Mouse (Mus musculus) liver, embryonic 13.5 days (tissue): ENCODE data around the gene Mrpl47. TPM values are rescaled to one million over a fixed set of nuclear protein-coding genes. Genes with fewer than 3 reads are reported as not detected.
"Not testable (repeated sequence)": the region's sequence is repeated elsewhere in the genome, so short reads cannot be mapped to it uniquely, and the experiment has no call there.

Source experiments
- ATAC-seq: fragments of 200-750 bp; cut with Nextera tagmentation; 2 replicates; pipeline ENCODE4 v1.8.0; 2017; ENCODE audit warnings: low read depth, mild to moderate bottlenecking, moderate number of reproducible peaks, moderate library complexity
- DNase-seq: peaks from one replicate; pipeline ENCODE4 v3.0.0; 2022
- H3K27ac ChIP-seq: fragments of 300-500 bp; sonication (generic); 2 replicates; pipeline ENCODE4 v1.5.1; 2015; ENCODE audit warnings: moderate library complexity, mild to moderate bottlenecking, inconsistent platforms
- H3K27me3 ChIP-seq: fragments of 300-500 bp; sonication (generic); 2 replicates; pipeline ENCODE4 v1.6.1; 2015; ENCODE audit warnings: mild to moderate bottlenecking, inconsistent platforms
- H3K36me3 ChIP-seq: fragments of 300-500 bp; sonication (generic); 2 replicates; pipeline ENCODE4 v1.6.1; 2015; ENCODE audit warnings: mild to moderate bottlenecking, inconsistent platforms
- H3K4me1 ChIP-seq: fragments of 300-500 bp; sonication (generic); replicated peaks from 2 replicates; pipeline ENCODE4 v1.6.1; 2015; ENCODE audit warnings: inconsistent platforms
- H3K4me2 ChIP-seq: fragments of 300-500 bp; sonication (generic); 2 replicates; pipeline ENCODE4 v1.6.1; 2015; ENCODE audit warnings: inconsistent platforms, mild to moderate bottlenecking, moderate library complexity
- H3K4me3 ChIP-seq: fragments of 300-500 bp; sonication (generic); replicated peaks from 2 replicates; pipeline ENCODE4 v1.5.1; 2015; ENCODE audit warnings: mild to moderate bottlenecking, inconsistent platforms
- H3K9ac ChIP-seq: fragments of 300-500 bp; sonication (generic); 2 replicates; pipeline ENCODE4 v1.6.1; 2015; ENCODE audit warnings: mild to moderate bottlenecking, inconsistent platforms
- H3K9me3 ChIP-seq: fragments of 300-500 bp; sonication (generic); replicated peaks from 2 replicates; pipeline ENCODE4 v1.6.1; 2016; ENCODE audit warnings: inconsistent platforms
- WGBS: fragments of 180-500 bp; shearing (Covaris S2); methylation state at CpG from one replicate; pipeline ENCODE4 v1.1.7; 2015; ENCODE audit not compliant: insufficient replicate concordance; 5-methylcytosine and 5-hydroxymethylcytosine counted together
- polyA plus RNA-seq: library from polyadenylated mRNA; unstranded; fragments of >200 nt; fragmentation: Nextera tagmentation; extraction: Ambion mirVana; gene quantifications from 2 replicates; pipeline ENCODE4 v1.2.1, GENCODE M21; 2015

Gene Mrpl47
- polyA plus RNA-seq, 1 experiment from 2014 or later = 29.7 TPM

- not testable (repeated sequence) for H3K9ac ChIP-seq, DNase-seq, H3K27me3 ChIP-seq, H3K36me3 ChIP-seq, ATAC-seq, H3K27ac ChIP-seq, H3K4me3 ChIP-seq, H3K9me3 ChIP-seq, H3K4me2 ChIP-seq
- 88% methylated on average over 10 of the region's 10 CpGs for WGBS
- peaks cover 17% of the 10 kb centered on the region for H3K4me1 ChIP-seq
Measured at GRCm38 (mm10) chr3:32704632-32705031, 32.8 kb downstream of the Mrpl47 start.

- H3K4me1 ChIP-seq = peaks cover 14% of the 10 kb centered on the region
- not testable (repeated sequence) for H3K36me3 ChIP-seq, H3K4me3 ChIP-seq, H3K27me3 ChIP-seq, H3K9ac ChIP-seq, H3K9me3 ChIP-seq, DNase-seq, ATAC-seq, H3K27ac ChIP-seq, H3K4me2 ChIP-seq
- 73% methylated on average over 6 of the region's 6 CpGs for WGBS
Measured at GRCm38 (mm10) chr3:32704021-32704420, 33.4 kb downstream of the Mrpl47 start.

- DNase-seq (peak; percentile 69), ATAC-seq (peak; percentile 59; the same call in 1 of the 2 replicates)
- H3K36me3 ChIP-seq = no peaks in the 10 kb centered on the region
- no peak overlapping the region for H3K4me2 ChIP-seq
- H3K27ac ChIP-seq = no peak overlapping the region
- no peak overlapping the region for H3K4me3 ChIP-seq
- peaks cover 18% of the 10 kb centered on the region for H3K4me1 ChIP-seq
- no peaks in the 10 kb centered on the region for H3K9me3 ChIP-seq
- no peak overlapping the region for H3K9ac ChIP-seq
- H3K27me3 ChIP-seq = no peaks in the 10 kb centered on the region
- 31% methylated on average over 7 of the region's 7 CpGs for WGBS
Measured at GRCm38 (mm10) chr3:32698228-32698863, 39.1 kb downstream of the Mrpl47 start.

GRCm38 (mm10) chr3:32695583-32695980 lies 41.8 kb downstream of the Mrpl47 start:
- no peaks in the 10 kb centered on the region for H3K9me3 ChIP-seq
- peak overlapping the region; percentile 32 for H3K4me2 ChIP-seq
- no peaks in the 10 kb centered on the region for H3K27me3 ChIP-seq
- H3K36me3 ChIP-seq = no peaks in the 10 kb centered on the region
- no peak overlapping the region for H3K4me3 ChIP-seq
- H3K27ac ChIP-seq = no peak overlapping the region
- no peak overlapping the region for H3K9ac ChIP-seq
- DNase-seq = peak; percentile 42
- WGBS = 63% methylated on average over 4 of the region's 4 CpGs
- peak; percentile 56; the same call in 1 of the 2 replicates for ATAC-seq
- H3K4me1 ChIP-seq = peaks cover 38% of the 10 kb centered on the region

- H3K27me3 ChIP-seq = no peaks in the 10 kb centered on the region
- H3K4me3 ChIP-seq = no peak overlapping the region
- H3K36me3 ChIP-seq = no peaks in the 10 kb centered on the region
- peaks cover 43% of the 10 kb centered on the region for H3K4me1 ChIP-seq
- no peaks in the 10 kb centered on the region for H3K9me3 ChIP-seq
- H3K9ac ChIP-seq = no peak overlapping the region
- DNase-seq (no peak), ATAC-seq (peak; percentile 29; the same call in 1 of the 2 replicates)
- H3K27ac ChIP-seq = no peak overlapping the region
- peak overlapping the region; percentile 32 for H3K4me2 ChIP-seq
- 46% methylated on average over 12 of the region's 12 CpGs for WGBS
Measured at GRCm38 (mm10) chr3:32694737-32695582, 42.4 kb downstream of the Mrpl47 start.

GRCm38 (mm10) chr3:32694211-32694610 lies 43.2 kb downstream of the Mrpl47 start:
- Histone ChIP-seq H3K27ac (no peak overlapping the region), H3K36me3 (no peaks in the 10 kb centered on the region), H3K9ac (no peak overlapping the region), H3K4me1 (peaks cover 49% of the 10 kb centered on the region), H3K4me3 (no peak overlapping the region), H3K27me3 (no peaks in the 10 kb centered on the region), H3K4me2 (no peak overlapping the region), H3K9me3 (no peaks in the 10 kb centered on the region)
- no peak for DNase-seq
- no peak for ATAC-seq
- WGBS = 78% methylated on average over 5 of the region's 5 CpGs

- no peak overlapping the region for H3K9ac ChIP-seq
- H3K4me1 ChIP-seq = peaks cover 57% of the 10 kb centered on the region
- H3K27me3 ChIP-seq = no peaks in the 10 kb centered on the region
- H3K4me3 ChIP-seq = no peak overlapping the region
- no peak overlapping the region for H3K4me2 ChIP-seq
- H3K36me3 ChIP-seq = no peaks in the 10 kb centered on the region
- DNase-seq (no peak), ATAC-seq (no peak)
- H3K9me3 ChIP-seq = no peaks in the 10 kb centered on the region
- H3K27ac ChIP-seq = no peak overlapping the region
- WGBS = 67% methylated on average over 5 of the region's 5 CpGs
Measured at GRCm38 (mm10) chr3:32691841-32692240, 45.6 kb downstream of the Mrpl47 start.

GRCm38 (mm10) chr3:32690901-32691300 lies 46.5 kb downstream of the Mrpl47 start:
- WGBS = 0% methylated on average over 1 of the region's 1 CpGs
- Histone ChIP-seq H3K36me3 (no peaks in the 10 kb centered on the region), H3K27ac (peak overlapping the region; percentile 71), H3K9me3 (no peaks in the 10 kb centered on the region), H3K9ac (peak overlapping the region; percentile 36), H3K27me3 (no peaks in the 10 kb centered on the region), H3K4me3 (no peak overlapping the region), H3K4me1 (peaks cover 61% of the 10 kb centered on the region), H3K4me2 (peak overlapping the region; percentile 48)
- ATAC-seq (peak; percentile 78), DNase-seq (peak; percentile 44)

- DNase-seq = no peak
- H3K4me1 ChIP-seq = peaks cover 52% of the 10 kb centered on the region
- no peaks in the 10 kb centered on the region for H3K9me3 ChIP-seq
- H3K36me3 ChIP-seq = no peaks in the 10 kb centered on the region
- no peak overlapping the region for H3K9ac ChIP-seq
- no peak overlapping the region for H3K4me3 ChIP-seq
- H3K27ac ChIP-seq = peak overlapping the region; percentile 50
- peak; percentile 57; the same call in 1 of the 2 replicates for ATAC-seq
- peak overlapping the region; percentile 28 for H3K4me2 ChIP-seq
- 42% methylated on average over 3 of the region's 3 CpGs for WGBS
- H3K27me3 ChIP-seq = no peaks in the 10 kb centered on the region
Measured at GRCm38 (mm10) chr3:32690008-32690407, 47.4 kb downstream of the Mrpl47 start.

- no peak overlapping the region for H3K9ac ChIP-seq
- peak overlapping the region; percentile 50; the same call in 1 of the 2 replicates for H3K27ac ChIP-seq
- H3K4me2 ChIP-seq = peak overlapping the region; percentile 28
- peaks cover 49% of the 10 kb centered on the region for H3K4me1 ChIP-seq
- ATAC-seq = peak; percentile 83
- 20% methylated on average over 9 of the region's 9 CpGs for WGBS
- H3K4me3 ChIP-seq = no peak overlapping the region
- H3K36me3 ChIP-seq = no peaks in the 10 kb centered on the region
- peak; percentile 48 for DNase-seq
- H3K9me3 ChIP-seq = no peaks in the 10 kb centered on the region
- no peaks in the 10 kb centered on the region for H3K27me3 ChIP-seq
Measured at GRCm38 (mm10) chr3:32689567-32689999, 47.8 kb downstream of the Mrpl47 start.

GRCm38 (mm10) chr3:32687156-32687555 lies 50.2 kb downstream of the Mrpl47 start:
- Histone ChIP-seq H3K9me3 (no peaks in the 10 kb centered on the region), H3K36me3 (no peaks in the 10 kb centered on the region), H3K9ac (no peak overlapping the region), H3K4me3 (no peak overlapping the region), H3K4me1 (peaks cover 42% of the 10 kb centered on the region), H3K27ac (no peak overlapping the region), H3K4me2 (no peak overlapping the region), H3K27me3 (no peaks in the 10 kb centered on the region)
- ATAC-seq = no peak
- WGBS = 50% methylated on average over 4 of the region's 4 CpGs
- DNase-seq = no peak
